Mouse (Mus musculus): ENCODE measurements around the gene Npy4r.

The Npy4r gene

GRCm38 (mm10) chr14:34119046-34119723, 33.1 kb downstream of the Npy4r start:
- DNase-seq (ENCODE audit: low read depth, low spot score), result no peak

- no peak for DNase-seq (ENCODE audit: low read depth, low spot score)
Observed at GRCm38 (mm10) chr14:34114311-34114710, 38.0 kb downstream of the Npy4r start.

GRCm38 (mm10) chr14:34107594-34107993, 44.7 kb downstream of the Npy4r start:
- DNase-seq (ENCODE audit: low read depth, low spot score), result no peak

GRCm38 (mm10) chr14:34106389-34107062, 45.8 kb downstream of the Npy4r start:
- peak; percentile 72 for DNase-seq (ENCODE audit: low read depth, low spot score)

- DNase-seq (ENCODE audit: low read depth, low spot score), result peak; percentile 74
Observed at GRCm38 (mm10) chr14:34104892-34105291, 47.4 kb downstream of the Npy4r start.

GRCm38 (mm10) chr14:34103855-34104254, 48.4 kb downstream of the Npy4r start:
- DNase-seq (ENCODE audit: low read depth, low spot score), result no peak

GRCm38 (mm10) chr14:34102601-34103000, 49.7 kb downstream of the Npy4r start, which contains the start of gene A630023A22Rik:
A630023A22Rik (minus strand) TSS chr14:34102754.
- DNase-seq (ENCODE audit: low read depth, low spot score), result no peak

GRCm38 (mm10) chr14:34096161-34096560, 56.1 kb downstream of the Npy4r start:
- DNase-seq (ENCODE audit: low read depth, low spot score), result no peak
